Mouse (Mus musculus): ENCODE measurements around the gene Alyref.
A peak's percentile ranks its signal among the peaks of the same experiment; 100 is the strongest.
"Not testable (repeated sequence)": the region's sequence is repeated elsewhere in the genome, so short reads cannot be mapped to it uniquely, and the experiment has no call there.

Alyref gene

DNA sequence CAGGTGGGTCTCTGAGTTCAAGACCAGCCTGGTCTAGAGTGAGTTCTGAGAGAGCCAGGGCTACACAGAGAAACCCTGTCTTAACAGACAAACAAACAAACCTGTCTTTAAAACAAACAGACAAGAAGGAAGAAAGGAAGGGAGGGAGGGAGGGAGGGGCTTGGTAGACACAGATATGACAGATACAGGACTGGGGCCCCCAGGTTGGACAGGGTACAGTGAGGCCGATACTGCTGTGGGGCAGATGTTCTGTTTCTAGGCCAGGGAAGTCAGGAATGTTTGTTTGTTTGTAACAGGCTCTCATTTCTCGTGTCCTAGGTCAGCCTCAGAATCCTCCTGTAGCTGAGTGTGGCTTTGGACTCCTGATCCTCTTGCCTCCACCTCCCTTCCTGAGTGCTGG, 5.4 kb upstream of the Alyref start:
- DNase-seq (ENCODE audit: low read depth, low spot score), result no peak

GRCm38 (mm10) chr11:120600716-120601115, 2.6 kb upstream of the Alyref start:
- DNase-seq (ENCODE audit: low read depth, low spot score), result no peak

DNA sequence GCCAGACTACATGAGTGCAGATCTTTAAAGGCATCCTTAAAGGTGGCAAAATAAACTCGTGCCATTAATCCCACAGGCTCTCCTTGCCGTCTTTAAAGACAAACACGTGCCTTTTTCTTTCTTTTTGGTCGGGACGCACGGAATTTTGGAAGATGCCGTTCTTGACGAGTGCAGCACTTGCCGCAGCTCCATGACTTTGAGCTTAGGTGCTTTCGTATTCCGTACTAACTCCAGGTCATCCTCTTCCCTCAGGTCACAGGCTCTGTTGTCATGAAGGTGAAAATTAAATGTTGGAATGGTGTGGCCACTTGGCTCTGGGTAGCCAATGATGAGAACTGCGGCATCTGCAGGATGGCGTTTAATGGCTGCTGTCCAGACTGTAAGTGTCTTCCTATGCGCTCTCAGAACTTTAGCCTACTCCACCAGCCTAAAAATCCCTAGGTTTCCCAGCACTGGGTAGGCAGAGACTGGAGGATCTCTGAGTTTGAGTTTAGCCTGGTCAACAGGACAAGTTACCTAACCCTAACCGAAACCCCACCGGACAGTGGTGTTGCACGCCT, 905 bp upstream of the Alyref start:
- DNase-seq (ENCODE audit: low read depth, low spot score), result no peak

DNA sequence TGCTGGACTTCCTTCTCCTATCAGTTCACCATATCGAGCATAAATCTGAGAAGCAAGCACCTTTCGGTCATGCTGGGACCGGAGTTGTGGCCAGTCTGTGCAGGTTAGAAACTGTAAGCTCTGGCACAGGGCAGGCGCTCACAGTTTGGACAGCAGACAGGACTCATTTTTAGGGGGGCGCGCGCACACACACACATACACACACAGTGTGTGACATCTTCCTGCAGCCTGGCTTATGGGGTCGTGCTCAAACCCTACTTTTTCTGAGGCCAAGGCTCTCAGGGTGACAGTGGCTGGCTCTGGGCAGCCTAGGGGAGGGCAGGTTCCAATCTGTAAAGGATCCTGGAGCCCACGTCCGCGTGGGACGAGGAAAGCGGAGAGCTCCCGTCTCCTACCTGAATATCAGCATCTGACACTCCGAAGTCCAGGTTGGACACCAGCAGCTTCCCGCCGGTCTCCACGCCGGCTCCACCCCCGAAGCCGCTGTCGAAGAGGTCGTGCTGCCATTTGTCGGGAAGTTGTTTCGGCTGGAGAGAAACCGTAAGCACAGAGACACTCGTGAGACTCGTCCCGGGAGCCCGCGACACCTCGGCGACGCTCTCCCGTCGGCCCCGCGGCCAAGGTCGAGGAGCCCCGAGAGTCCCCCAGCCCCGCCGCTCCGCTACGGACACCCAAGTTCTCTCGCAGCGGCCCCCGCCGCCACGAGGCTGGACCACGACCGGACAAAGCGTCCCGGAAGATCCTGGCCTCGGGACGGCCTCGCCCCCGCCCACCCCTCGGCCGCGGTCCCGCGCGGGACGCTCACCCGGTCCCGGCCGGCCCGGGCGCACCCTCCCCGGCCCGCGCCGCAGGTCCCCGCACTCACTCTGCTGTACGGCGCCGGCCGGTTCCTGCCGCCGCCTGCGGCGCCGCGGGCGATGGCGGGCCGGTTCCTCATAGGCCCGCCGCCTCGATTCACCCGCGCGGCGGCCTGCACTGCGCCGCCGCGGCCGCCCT, 627 bp downstream of the Alyref start:
- no peak for DNase-seq (ENCODE audit: low read depth, low spot score)

GRCm38 (mm10) chr11:120588531-120588930, 9.6 kb downstream of the Alyref start:
- no peak for DNase-seq (ENCODE audit: low read depth, low spot score)

GRCm38 (mm10) chr11:120583937-120584336, 14.2 kb downstream of the Alyref start:
- no peak for DNase-seq (ENCODE audit: low read depth, low spot score)

GRCm38 (mm10) chr11:120582982-120583293, 15.2 kb downstream of the Alyref start:
- not testable (repeated sequence) for DNase-seq (ENCODE audit: low read depth, low spot score)

DNA sequence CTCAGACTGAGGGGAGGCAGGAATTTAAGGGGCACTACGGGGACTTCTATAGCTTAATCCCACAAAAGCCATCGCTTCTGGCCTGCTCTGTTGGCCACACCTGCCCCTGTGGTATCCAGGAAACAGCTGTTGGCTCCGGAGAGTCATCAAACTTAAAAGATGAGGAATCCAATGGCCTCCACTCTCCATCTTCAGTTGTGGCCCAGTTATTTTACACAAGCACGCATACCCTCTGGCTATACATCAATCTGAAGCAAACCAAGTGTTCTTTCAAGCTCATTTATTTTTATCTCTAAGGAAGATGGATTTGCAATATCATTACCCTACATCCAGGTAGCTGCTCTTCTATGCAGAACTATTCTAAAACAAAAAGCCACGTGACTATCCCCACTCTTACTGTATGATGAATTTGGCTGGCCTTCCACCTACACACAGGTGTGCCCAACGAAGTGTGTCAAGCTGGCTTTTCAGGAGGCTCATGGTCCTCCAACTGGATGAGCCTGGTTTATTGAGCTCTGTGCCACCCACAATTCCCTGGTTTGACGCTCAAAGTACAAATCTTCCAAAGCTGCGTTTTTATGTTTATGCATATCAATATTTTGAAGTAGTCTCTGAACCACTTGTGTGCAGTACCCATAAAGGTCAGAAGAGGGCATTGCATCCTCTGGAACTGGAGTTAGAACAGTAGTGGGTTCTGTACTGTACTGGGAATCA, 15.7 kb downstream of the Alyref start:
- no peak for DNase-seq (ENCODE audit: low read depth, low spot score)

- peak; percentile 94 for DNase-seq (ENCODE audit: low read depth, low spot score)
These were observed 16.5 kb downstream of the Alyref start, which contains the start of gene Arhgdia for GRCm38 (mm10) chr11:120581490-120582267. TSS of gene Arhgdia (minus strand) at chr11:120581624.

- peak; percentile 48 for DNase-seq (ENCODE audit: low read depth, low spot score)
These were observed 17.3 kb downstream of the Alyref start for GRCm38 (mm10) chr11:120580871-120581331.

GRCm38 (mm10) chr11:120580190-120580589, 18.0 kb downstream of the Alyref start:
- no peak for DNase-seq (ENCODE audit: low read depth, low spot score)

- peak; percentile 74 for DNase-seq (ENCODE audit: low read depth, low spot score)
These were observed 18.7 kb downstream of the Alyref start for GRCm38 (mm10) chr11:120579316-120580107.

- DNase-seq (ENCODE audit: low read depth, low spot score), result no peak
These were observed 19.4 kb downstream of the Alyref start for GRCm38 (mm10) chr11:120578694-120579243.

DNA sequence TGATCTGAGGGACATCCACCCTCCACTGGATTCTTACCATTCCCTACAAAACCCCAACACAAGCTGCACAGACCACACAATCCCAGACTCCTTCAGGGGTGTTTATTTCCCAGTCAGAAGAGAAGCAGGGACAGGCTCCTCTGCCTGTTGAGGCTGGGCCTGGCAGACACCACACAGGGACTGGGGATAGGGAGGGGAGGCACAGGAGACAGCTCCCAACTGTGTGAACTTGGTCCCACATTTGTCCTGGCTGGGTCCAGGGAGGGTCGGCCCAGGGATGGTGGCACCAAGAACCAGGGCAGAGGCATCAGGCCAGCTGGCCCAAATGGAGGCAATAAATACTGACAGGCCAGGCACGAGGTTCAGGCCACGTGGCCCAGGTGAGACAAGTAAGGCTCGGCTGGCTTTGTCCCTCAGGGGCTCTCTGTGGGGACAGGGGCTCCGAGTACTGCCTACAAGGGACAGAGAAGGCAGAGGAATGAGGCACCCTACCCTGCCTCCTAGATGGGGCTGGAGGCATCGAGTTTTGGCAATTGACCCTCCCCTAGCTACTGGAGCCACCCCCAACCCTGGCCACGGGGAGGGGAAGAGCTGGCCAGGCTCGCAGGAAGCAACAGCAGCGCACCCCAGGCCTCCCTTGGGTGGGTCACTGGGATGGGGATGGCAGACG, 20.0 kb downstream of the Alyref start:
- DNase-seq (ENCODE audit: low read depth, low spot score), result no peak

GRCm38 (mm10) chr11:120577211-120578023, 20.7 kb downstream of the Alyref start:
- DNase-seq (ENCODE audit: low read depth, low spot score), result peak; percentile 57

GRCm38 (mm10) chr11:120576365-120576981, 21.7 kb downstream of the Alyref start:
- DNase-seq (ENCODE audit: low read depth, low spot score), result no peak

DNA sequence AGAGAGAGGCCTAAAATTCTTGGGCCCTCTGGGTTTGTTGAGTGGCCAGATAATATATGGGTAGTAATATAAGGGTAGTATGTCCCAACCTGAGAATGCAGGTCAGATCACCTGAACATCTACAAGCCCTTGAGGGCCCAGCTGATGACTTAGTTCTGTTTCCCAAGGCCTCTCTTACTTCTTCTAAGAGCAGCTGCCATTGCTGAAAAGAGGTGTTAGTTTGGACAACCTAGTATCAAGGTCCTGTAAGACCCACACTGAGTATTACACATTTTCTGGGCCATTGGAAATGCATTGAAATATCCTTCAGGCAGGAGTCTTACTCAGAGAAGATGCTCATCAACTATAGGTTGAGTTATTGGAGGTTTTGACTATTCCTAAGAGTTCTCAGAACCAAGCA, 22.2 kb downstream of the Alyref start:
- DNase-seq (ENCODE audit: low read depth, low spot score), result no peak

DNA sequence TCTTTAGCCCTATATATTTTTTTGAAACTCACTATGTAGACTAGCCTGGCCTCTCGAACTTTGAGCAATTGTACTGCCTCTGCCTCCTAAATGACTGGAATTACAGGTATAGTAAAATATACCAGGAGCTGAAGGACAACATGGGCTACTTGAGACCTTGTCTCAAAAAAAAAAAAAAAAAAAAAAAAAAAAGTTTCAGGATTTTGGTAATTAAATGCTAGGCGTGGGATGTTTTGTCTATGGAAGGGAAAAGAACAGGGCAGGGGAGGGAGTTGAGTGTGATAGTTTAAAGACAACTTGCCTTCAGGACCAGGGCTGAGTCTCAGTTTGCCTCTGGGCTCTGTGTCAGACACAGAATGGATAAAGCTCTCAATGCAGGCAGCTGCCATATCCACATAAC, 23.1 kb downstream of the Alyref start:
- no peak for DNase-seq (ENCODE audit: low read depth, low spot score)

- DNase-seq (ENCODE audit: low read depth, low spot score), result no peak
These were observed 23.9 kb downstream of the Alyref start for GRCm38 (mm10) chr11:120574278-120574600.

Data from brain, adult 2 months (tissue).